Mouse (Mus musculus) G1E (cell line): ENCODE measurements around the gene Sec16a. TPM values are rescaled to one million over a fixed set of nuclear protein-coding genes. Genes with fewer than 3 reads are reported as not detected.

ENCODE experiments used
- ATAC-seq: 2 replicates; pipeline ENCODE4 v1.8.0; 2016; ENCODE audit warnings: mild to moderate bottlenecking; ENCODE audit not compliant: insufficient number of reproducible peaks, poor library complexity, low FRiP score, severe bottlenecking; ENCODE audit errors: extremely low read depth
- DNase-seq: peaks from one replicate; pipeline ENCODE4 v3.0.0; 2012; ENCODE audit warnings: low spot score
- H3K27me3 ChIP-seq: 2 replicates; pipeline ENCODE4 v1.6.1; 2012; ENCODE audit warnings: mild to moderate bottlenecking, low read length, inconsistent platforms; ENCODE audit not compliant: insufficient read depth
- H3K36me3 ChIP-seq: replicated peaks from 2 replicates; pipeline ENCODE3; 2012; ENCODE audit warnings: mild to moderate bottlenecking, inconsistent platforms
- H3K4me1 ChIP-seq: 2 replicates; pipeline ENCODE4 v1.6.1; 2012; ENCODE audit warnings: low read depth, low read length, inconsistent platforms, mixed read lengths; ENCODE audit not compliant: insufficient read depth
- H3K4me3 ChIP-seq: 2 replicates; pipeline ENCODE4 v1.5.1; 2012; ENCODE audit warnings: low read depth, mild to moderate bottlenecking, inconsistent platforms, low read length, moderate library complexity, mixed read lengths
- H3K9me3 ChIP-seq: replicated peaks from 2 replicates; pipeline ENCODE4 v1.6.1; 2012; ENCODE audit warnings: inconsistent platforms
- CTCF ChIP-seq: IDR thresholded peaks from 2 replicates; pipeline ENCODE4 v1.5.1; 2012; ENCODE audit warnings: low read depth, low read length, inconsistent platforms, mixed read lengths
- GATA1 ChIP-seq: IDR thresholded peaks from 2 replicates; pipeline ENCODE4 v1.6.1; 2012; ENCODE audit warnings: borderline replicate concordance, low read length, inconsistent platforms, mixed read lengths
- GATA2 ChIP-seq: IDR thresholded peaks from 2 replicates; pipeline ENCODE4 v1.6.1; 2012; ENCODE audit warnings: low read depth, low read length, inconsistent platforms, borderline replicate concordance
- POLR2AphosphoS5 ChIP-seq: IDR thresholded peaks from 2 replicates; pipeline ENCODE4 v1.6.1; 2012; ENCODE audit warnings: low read depth, low read length, inconsistent platforms; ENCODE audit not compliant: insufficient replicate concordance
- TAL1 ChIP-seq: conservative IDR thresholded peaks from 2 replicates; pipeline ENCODE4 v1.6.1; 2012; ENCODE audit warnings: low read depth, low read length, inconsistent platforms, mixed read lengths
- polyA plus RNA-seq: library from polyadenylated mRNA; stranded (reverse); fragments of >175 nt; gene quantifications from 2 replicates; pipeline ENCODE4 v1.2.3, GENCODE M21; 2012
- total RNA-seq, 2 experiments: library from RNA; stranded (forward) in 1 of 2; stranded (reverse) in 1 of 2; fragments of 200-1000 nt in 1 of 2; fragments of >200 nt in 1 of 2; fragmentation: Nextera tagmentation in 1 of 2; gene quantifications; 2 replicates each; pipeline ENCODE4 v1.2.3; 2014 to 2017

Sec16a gene
- total and polyA plus RNA-seq, 3 experiments = 34.4 to 83.5 (median 37.8) TPM

DNA sequence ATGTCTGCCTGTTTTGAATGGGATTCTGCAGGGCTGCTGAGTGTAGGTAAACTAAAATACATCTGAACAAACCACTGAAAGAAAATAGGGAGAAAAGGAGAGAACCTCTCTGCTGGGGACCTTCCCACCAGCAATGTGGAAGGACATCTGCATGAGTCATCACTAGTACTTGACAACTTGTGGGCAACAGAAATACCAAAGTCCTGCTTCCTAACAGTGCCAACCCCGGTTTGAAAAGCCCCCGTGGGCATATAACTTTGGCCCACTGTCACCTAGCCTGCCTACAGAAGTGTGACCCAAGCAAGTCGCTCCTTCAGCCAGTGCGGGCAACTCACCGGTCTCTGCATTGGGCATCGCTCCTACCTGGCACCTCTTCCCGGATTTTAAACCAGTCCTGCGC is 72.6 kb downstream of the Sec16a start:
- Histone ChIP-seq H3K9me3 (no peaks in the 10 kb centered on the region), H3K36me3 (peaks cover 100% of the 10 kb centered on the region), H3K27me3 (no peaks in the 10 kb centered on the region), H3K4me1 (no peaks in the 10 kb centered on the region), H3K4me3 (no peak overlapping the region)
- DNase-seq (no peak), ATAC-seq (no peak)
- TF ChIP-seq CTCF (no peak), GATA2 (no peak), GATA1 (no peak), POLR2AphosphoS5 (no peak), TAL1 (no peak)

DNA sequence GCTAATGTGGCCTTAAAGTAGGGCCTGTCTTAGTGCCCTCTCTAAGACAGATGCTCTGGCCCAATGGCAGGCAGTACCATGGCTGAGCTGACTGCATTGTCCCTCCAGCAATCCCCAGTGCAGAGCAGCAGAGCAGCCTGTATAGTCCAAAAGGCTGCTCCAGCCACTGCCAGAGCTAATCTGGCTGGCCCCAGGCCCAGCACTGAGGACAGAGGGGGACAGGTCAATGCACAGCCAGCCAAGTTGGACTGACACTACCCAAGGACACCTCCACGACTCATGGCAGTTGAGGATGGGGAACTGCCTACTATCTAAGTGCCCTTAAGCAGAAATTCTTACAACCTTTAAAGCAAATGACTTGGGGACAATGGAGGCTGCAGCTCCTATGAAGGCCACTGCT is 76.4 kb downstream of the Sec16a start:
- Histone ChIP-seq H3K27me3 (no peaks in the 10 kb centered on the region), H3K9me3 (no peaks in the 10 kb centered on the region), H3K36me3 (peaks cover 100% of the 10 kb centered on the region), H3K4me3 (no peak overlapping the region), H3K4me1 (no peaks in the 10 kb centered on the region)
- DNase-seq (no peak), ATAC-seq (no peak)
- TF ChIP-seq POLR2AphosphoS5 (no peak), CTCF (no peak), GATA2 (no peak), GATA1 (no peak), TAL1 (no peak)

DNA sequence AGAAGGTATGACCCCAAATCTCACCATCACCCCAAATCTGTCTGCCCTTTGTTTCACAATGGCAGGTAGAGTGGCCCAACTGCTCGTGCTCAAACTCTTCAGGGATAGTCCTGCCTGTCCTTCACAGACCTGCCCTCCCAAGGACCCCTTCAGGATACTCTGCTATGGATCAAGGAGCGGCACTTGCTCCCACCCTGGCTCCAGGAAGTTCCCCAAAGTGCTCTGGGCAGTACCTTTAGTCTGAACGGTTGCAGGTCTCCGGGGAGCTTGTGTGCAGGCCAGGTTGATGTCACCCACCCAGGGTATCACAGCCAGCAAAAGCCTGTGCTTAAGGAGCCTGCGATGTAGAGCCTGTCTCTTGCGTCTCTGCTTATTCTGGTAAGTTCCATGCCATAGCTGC is 77.1 kb downstream of the Sec16a start:
- ATAC-seq (no peak), DNase-seq (no peak)
- Histone ChIP-seq H3K4me1 (no peaks in the 10 kb centered on the region), H3K4me3 (no peak overlapping the region), H3K9me3 (no peaks in the 10 kb centered on the region), H3K36me3 (peaks cover 100% of the 10 kb centered on the region), H3K27me3 (no peaks in the 10 kb centered on the region)
- TF ChIP-seq TAL1 = no peak

- DNase-seq (no peak), ATAC-seq (no peak)
- H3K36me3 ChIP-seq = peaks cover 95% of the 10 kb centered on the region
- H3K4me3 ChIP-seq = no peak overlapping the region
- H3K27me3 ChIP-seq = no peaks in the 10 kb centered on the region
- no peaks in the 10 kb centered on the region for H3K9me3 ChIP-seq
- peaks cover 6% of the 10 kb centered on the region; the same call in 1 of the 2 replicates for H3K4me1 ChIP-seq
- TF ChIP-seq GATA2 (no peak), GATA1 (no peak), POLR2AphosphoS5 (no peak), CTCF (no peak), TAL1 (no peak)
Measured at GRCm38 (mm10) chr2:26364738-26365465, 80.1 kb downstream of the Sec16a start.

DNA sequence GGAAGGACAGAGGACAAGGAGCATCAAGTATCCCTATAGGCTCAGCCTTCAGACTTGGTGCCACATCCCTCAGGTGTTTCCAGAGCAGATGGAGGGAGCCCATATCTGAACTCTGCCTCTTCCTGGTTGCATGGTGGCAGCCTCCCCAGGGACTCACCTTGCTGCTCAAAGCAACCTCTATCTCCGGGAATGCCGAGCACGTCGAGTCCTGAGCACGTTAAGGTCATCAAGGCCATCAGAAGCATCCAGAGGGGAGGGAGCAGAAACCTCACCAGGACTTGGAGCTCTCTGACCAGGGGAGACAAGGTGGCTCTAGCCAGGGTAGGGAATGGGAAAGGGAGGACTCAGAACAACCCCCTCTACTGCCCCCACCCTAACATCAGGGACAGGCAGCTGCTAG is 81.5 kb downstream of the Sec16a start:
- H3K27me3 ChIP-seq = peaks cover 8% of the 10 kb centered on the region; the same call in 1 of the 2 replicates
- DNase-seq = no peak
- H3K4me1 ChIP-seq = peaks cover 6% of the 10 kb centered on the region; the same call in 1 of the 2 replicates
- H3K9me3 ChIP-seq = no peaks in the 10 kb centered on the region
- no peak for ATAC-seq
- peaks cover 80% of the 10 kb centered on the region for H3K36me3 ChIP-seq
- TF ChIP-seq GATA1 (no peak), CTCF (no peak), GATA2 (no peak), POLR2AphosphoS5 (no peak), TAL1 (no peak)
- H3K4me3 ChIP-seq = no peak overlapping the region

DNA sequence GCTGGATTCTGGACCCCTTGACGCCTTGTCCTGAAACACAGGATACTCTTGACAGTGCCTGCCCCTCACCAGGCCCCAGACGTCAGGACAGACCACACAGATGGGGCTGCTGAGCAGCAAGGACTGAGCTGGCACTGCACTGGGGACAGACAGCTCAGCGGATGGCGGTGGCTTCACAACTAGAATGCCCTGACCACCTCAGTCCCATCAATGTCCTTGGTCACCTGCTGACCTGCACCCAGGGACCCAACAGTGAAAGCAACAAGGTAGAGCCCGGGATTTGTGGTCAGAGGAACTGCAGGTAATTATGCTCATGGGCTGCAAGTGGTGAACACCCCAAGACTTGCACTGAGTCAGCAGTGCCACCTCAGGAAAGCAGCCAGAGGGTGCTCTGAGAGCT is 82.0 kb downstream of the Sec16a start:
- TF ChIP-seq GATA2 (no peak), CTCF (no peak), POLR2AphosphoS5 (no peak), TAL1 (no peak), GATA1 (no peak)
- Histone ChIP-seq H3K9me3 (no peaks in the 10 kb centered on the region), H3K36me3 (peaks cover 76% of the 10 kb centered on the region), H3K27me3 (peaks cover 9% of the 10 kb centered on the region; the same call in 1 of the 2 replicates), H3K4me1 (peaks cover 6% of the 10 kb centered on the region; the same call in 1 of the 2 replicates), H3K4me3 (no peak overlapping the region)
- no peak for ATAC-seq
- DNase-seq = no peak
